Mouse (Mus musculus): ENCODE measurements around the gene Aurkaip1.

DNA sequence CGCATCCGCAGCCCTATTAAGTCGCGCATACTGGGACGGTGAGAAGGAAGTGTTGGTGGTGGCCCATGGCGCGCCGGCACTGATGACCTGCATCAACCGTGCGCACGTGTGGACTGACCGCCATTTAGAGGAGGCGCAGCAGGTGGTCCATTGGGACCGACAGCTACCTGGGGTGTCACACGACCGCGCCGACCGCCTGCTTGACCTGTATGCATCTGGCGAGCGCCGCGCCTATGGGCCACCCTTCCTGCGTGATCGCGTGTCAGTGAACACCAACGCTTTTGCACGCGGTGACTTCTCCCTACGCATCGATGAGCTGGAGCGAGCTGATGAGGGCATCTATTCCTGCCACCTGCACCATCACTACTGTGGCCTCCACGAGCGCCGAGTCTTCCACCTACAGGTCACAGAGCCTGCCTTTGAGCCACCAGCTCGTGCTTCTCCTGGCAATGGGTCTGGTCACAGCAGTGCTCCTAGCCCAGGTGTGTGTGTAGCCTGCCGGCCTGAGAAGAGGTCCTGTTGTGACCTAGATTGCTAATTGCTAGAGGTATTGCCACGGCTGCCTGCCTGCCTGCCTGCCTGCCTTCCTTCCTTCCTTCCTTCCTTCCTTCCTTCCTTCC, 10.7 kb downstream of the Aurkaip1 start:
- TF ChIP-seq POLR2A (IDR thresholded peaks at IDR 0.05; ENCODE audit: extremely low read depth, insufficient read depth, low read length): no peak
- TF ChIP-seq CTCF (IDR thresholded peaks at IDR 0.05; ENCODE audit: extremely low read depth, insufficient read depth, low read length): no peak
